Mouse (Mus musculus) naive thymus-derived CD4-positive, alpha-beta T cell, adult 2 months (primary cell): ENCODE measurements at regions not wholly inside any gene's neighbourhood (a gene's known extent, or its start where the extent isn't known, plus 50 kb on each side); places are given as distances from the start of the nearest gene placed in this dataset.

ENCODE experiments used
- DNase-seq: peaks from one replicate; pipeline ENCODE4 v3.0.0-alpha.2; 2011; ENCODE audit warnings: low read depth

GRCm38 (mm10) chr11:79764026-79764425 is 173.0 kb downstream of the Rab11fip4 start:
- no peak for DNase-seq

GRCm38 (mm10) chr11:79762654-79763053 is 171.6 kb downstream of the Rab11fip4 start:
- no peak for DNase-seq

DNA sequence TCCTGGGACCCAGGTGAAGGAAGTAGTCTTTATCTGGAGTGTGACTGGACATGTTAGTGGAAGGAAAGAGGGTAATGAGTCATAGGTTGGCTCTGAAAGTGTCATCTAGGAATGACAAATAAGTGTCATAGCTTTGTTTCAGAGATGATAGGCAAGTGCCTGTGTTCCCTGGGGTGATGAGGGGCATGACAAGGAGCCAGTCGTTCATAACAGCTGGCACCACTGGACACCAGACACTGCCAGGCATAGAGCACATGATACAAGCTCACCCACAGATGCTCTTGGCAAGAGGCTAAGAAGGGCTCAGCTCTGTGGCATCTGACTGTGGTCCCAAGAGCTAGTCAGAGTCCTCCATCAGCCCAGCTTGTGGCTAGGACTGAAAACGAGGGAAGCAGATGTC is 171.0 kb downstream of the Rab11fip4 start:
- no peak for DNase-seq

- DNase-seq: no peak
These were observed 169.5 kb downstream of the Rab11fip4 start for GRCm38 (mm10) chr11:79760533-79760932.

DNA sequence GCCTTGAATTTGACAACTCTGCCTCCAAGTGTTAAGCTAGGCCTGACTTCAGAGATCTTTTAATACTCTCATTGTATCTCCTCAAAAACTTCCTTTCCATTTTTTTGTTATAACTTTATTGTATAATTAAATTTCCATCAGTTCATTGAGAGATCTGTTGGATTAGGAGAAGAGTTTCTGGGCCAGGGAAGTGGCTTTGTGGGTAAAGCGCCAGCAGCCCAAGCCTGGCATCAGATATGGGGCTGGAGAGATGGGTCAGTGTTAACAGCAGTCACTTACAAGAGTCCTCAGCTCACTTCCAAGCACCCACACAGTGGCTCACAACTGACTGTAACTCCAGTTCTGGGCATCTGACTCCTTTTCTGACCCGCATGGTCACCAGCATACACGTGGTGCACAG is 167.3 kb downstream of the Rab11fip4 start:
- no peak for DNase-seq

DNA sequence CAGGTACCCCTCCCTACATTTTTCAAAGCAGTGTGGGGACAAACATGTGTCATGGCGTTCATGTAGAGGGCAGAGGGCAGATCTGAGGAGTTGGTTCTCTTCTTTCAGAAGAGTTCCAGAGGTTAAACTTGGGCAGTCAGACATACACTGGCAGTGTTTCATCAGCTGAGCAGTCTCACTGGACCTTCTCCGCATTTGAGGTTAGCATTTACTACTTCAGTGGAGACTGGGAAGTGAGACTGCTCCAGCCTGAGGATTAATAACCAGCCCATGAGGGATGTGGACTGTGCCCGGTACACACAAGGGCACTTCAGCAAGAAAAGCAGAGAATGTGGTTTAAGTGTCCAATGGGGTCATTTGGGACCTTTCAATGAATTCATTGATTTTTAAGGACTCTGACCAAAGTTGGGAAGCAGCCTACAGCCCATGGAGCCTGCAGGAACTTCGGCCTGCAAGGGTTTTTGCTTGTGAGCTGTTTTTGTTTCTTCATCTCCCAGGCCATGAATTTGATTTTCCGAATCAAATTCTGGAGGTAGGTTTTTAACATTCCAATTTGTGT is 166.6 kb downstream of the Rab11fip4 start:
- DNase-seq: no peak

DNA sequence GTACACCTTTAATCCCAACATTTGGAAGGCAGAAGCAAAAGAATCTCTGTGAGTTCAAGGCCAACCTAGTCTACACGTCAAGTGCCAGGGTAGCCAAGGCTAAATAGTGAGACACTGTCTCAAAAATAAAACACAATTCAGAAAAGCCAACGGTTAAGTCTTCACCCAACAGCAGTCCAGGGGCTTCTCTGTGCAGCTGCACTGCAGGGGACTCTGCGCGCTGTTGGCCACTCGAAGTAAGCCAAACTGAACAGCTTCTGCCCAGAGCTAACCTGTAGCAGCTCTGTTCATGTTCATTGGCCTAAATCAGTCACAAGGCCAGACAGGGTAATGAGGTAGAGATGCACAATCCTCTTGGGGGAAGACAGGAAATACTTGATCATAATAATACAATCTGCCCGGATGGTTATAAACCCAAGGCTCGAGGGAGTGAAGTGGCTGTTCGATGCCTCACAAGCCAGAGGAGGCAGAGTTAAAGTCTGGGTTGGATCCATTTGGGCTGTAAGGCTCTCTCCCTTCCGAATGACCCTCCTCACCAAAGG is 165.4 kb downstream of the Rab11fip4 start:
- no peak for DNase-seq

- DNase-seq: no peak
These were observed 162.5 kb downstream of the Rab11fip4 start for GRCm38 (mm10) chr11:79753491-79753890.

GRCm38 (mm10) chr11:79752717-79753480 is 161.9 kb downstream of the Rab11fip4 start:
- no peak for DNase-seq

- DNase-seq: no peak
These were observed 161.0 kb downstream of the Rab11fip4 start for GRCm38 (mm10) chr11:79751751-79752716.

DNA sequence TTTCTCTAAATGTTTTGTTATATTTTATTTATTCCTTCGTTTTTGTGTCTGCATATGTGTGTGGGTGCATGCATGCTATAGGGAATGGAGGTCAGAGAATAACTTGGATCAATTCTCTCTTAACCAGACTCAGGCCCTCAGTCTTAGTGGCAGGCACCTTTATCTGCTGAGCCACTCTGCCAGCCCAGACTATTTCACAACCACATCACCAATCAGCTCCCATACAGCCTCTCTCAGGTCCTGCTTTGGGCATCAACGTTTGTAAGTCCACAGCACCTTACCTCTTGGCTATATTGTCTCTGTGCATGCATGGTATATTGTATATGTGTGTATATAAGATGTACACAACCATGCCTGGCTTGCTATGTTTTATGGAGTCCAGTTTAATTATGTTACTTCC is 159.9 kb downstream of the Rab11fip4 start:
- DNase-seq: no peak

DNA sequence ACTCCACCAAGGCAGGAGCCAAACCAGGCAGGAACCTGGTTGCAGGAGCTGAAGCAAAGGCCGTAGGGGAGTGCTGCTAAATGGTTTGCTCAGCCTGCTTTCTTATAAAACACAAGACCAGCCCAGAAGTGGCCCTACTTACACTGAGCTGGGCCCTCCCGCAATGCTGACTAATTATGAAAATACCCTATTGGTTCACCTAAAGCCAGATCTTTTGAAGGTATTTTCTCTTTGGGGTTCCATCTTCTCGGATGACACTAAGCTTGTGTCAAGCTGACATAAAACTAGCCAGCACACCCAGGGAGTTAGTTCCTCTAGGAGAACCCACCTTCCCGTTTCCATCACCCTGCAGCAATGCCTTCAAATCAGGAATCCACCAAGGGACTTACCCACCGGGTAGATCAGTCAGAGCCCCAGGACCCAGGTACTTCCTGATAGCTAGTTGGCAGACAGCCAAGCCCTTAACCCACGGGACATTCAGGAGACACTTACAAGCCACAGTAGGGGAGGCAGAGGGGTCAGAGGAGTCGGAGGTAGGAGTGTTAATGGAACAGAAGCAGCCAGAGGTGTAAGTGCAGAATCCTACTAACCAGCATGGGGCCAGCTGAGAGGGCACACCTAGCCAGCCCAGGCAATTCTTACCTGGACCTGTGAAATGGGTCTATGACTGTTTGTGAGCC is 158.9 kb downstream of the Rab11fip4 start:
- peak; percentile 18 for DNase-seq

- no peak for DNase-seq
These were observed 158.1 kb downstream of the Rab11fip4 start for GRCm38 (mm10) chr11:79749141-79749540.

GRCm38 (mm10) chr11:79748606-79749125 is 157.7 kb downstream of the Rab11fip4 start:
- no peak for DNase-seq

DNA sequence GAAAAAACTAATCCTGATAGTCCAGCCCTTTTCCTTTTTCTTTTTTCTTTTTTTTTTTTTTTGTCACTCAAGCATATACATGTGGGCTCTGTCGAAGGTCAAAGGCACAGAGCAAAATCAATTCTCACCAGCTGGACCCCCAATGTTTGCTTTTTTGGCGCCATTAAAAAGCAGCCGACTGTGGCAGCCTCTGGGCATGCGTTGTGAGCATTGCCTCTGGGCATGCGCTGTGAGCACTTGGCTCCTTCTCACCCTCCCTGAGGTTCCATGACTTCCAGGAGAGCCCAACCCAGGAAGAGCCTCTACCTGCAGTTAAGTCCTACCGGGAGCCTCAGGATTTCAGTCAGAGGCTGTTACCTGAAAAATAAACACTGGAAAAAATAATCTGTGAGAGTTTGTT is 156.8 kb downstream of the Rab11fip4 start:
- DNase-seq: no peak
